Mouse (Mus musculus): ENCODE measurements at regions not wholly inside any gene's neighbourhood (a gene's known extent, or its start where the extent isn't known, plus 50 kb on each side); places are given as distances from the start of the nearest gene placed in this dataset.

DNA sequence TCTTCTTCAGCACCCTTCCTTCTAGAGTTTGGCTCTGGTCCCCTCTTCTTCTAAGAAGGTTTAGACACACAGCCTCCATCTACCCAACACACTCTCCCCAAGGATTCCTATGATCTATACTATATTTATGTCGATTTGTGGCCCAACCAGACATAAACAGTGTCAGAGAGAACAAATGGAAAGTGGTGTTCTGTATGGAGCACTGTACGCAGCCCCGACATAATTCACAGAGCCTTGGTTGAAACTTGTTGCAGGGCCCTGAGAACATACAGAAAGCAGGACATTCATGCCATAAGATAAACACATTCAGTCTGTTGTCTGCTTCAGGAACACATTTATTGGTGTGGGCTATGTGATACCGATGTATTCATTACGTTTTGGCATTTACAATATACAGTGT, 463.7 kb upstream of the Pou3f3 start:
- WGBS, result 87% methylated on average over 5 of the region's 5 CpGs
- no peak for ATAC-seq (ENCODE audit: insufficient number of reproducible peaks, insufficient read depth, low FRiP score, low read depth)
- H3K9me3 ChIP-seq (ENCODE audit: control insufficient read depth, low read length), result no peaks in the 10 kb centered on the region
- H3K9ac ChIP-seq (ENCODE audit: low read length), result no peak overlapping the region
- H3K4me1 ChIP-seq (ENCODE audit: control insufficient read depth in 2 of 2, insufficient read depth in 2 of 2, low read length in 2 of 2), result peaks cover 0 to 4% of the 10 kb centered on the region in 2 experiments; a peak in 2 of 4 replicates
- no peak overlapping the region for H3K4me3 ChIP-seq (ENCODE audit: control insufficient read depth in 1 of 2, insufficient read depth in 1 of 2, low read depth in 1 of 2, low read length in 2 of 2)
- no peaks in the 10 kb centered on the region for H3K36me3 ChIP-seq (ENCODE audit: control insufficient read depth, insufficient read depth, low read length)
- no peak overlapping the region for H3K4me2 ChIP-seq (ENCODE audit: low read length)
- no peaks in the 10 kb centered on the region for H3K27me3 ChIP-seq (ENCODE audit: control insufficient read depth, insufficient read depth, low read length)
- no peak overlapping the region for H3K27ac ChIP-seq (replicated peaks in 1 of 2; ENCODE audit: control insufficient read depth in 1 of 2, insufficient read depth in 1 of 2, low read depth in 2 of 2, low read length in 2 of 2)

GRCm38 (mm10) chr1:42232716-42233115, 462.9 kb upstream of the Pou3f3 start:
- Histone ChIP-seq H3K27ac (replicated peaks in 1 of 2; ENCODE audit: control insufficient read depth in 1 of 2, insufficient read depth in 1 of 2, low read depth in 2 of 2, low read length in 2 of 2) (no peak overlapping the region), H3K27me3 (ENCODE audit: control insufficient read depth, insufficient read depth, low read length) (no peaks in the 10 kb centered on the region), H3K4me3 (ENCODE audit: control insufficient read depth in 1 of 2, insufficient read depth in 1 of 2, low read depth in 1 of 2, low read length in 2 of 2) (no peak overlapping the region), H3K9me3 (ENCODE audit: control insufficient read depth, low read length) (no peaks in the 10 kb centered on the region), H3K4me1 (ENCODE audit: control insufficient read depth in 2 of 2, insufficient read depth in 2 of 2, low read length in 2 of 2) (peaks cover 0 to 4% of the 10 kb centered on the region in 2 experiments; a peak in 2 of 4 replicates), H3K36me3 (ENCODE audit: control insufficient read depth, insufficient read depth, low read length) (no peaks in the 10 kb centered on the region), H3K9ac (ENCODE audit: low read length) (no peak overlapping the region), H3K4me2 (ENCODE audit: low read length) (no peak overlapping the region)
- no peak for ATAC-seq (ENCODE audit: insufficient number of reproducible peaks, insufficient read depth, low FRiP score, low read depth)
- 81% methylated on average over 6 of the region's 6 CpGs for WGBS

- Histone ChIP-seq H3K27me3 (ENCODE audit: control insufficient read depth, insufficient read depth, low read length) (no peaks in the 10 kb centered on the region), H3K27ac (replicated peaks in 1 of 2; ENCODE audit: control insufficient read depth in 1 of 2, insufficient read depth in 1 of 2, low read depth in 2 of 2, low read length in 2 of 2) (no peak overlapping the region), H3K4me3 (ENCODE audit: control insufficient read depth in 1 of 2, insufficient read depth in 1 of 2, low read depth in 1 of 2, low read length in 2 of 2) (no peak overlapping the region), H3K36me3 (ENCODE audit: control insufficient read depth, insufficient read depth, low read length) (no peaks in the 10 kb centered on the region), H3K9me3 (ENCODE audit: control insufficient read depth, low read length) (no peaks in the 10 kb centered on the region), H3K4me2 (ENCODE audit: low read length) (no peak overlapping the region), H3K9ac (ENCODE audit: low read length) (no peak overlapping the region), H3K4me1 (ENCODE audit: control insufficient read depth in 2 of 2, insufficient read depth in 2 of 2, low read length in 2 of 2) (peaks cover 0 to 4% of the 10 kb centered on the region in 2 experiments; a peak in 2 of 4 replicates)
- no peak for ATAC-seq (ENCODE audit: insufficient number of reproducible peaks, insufficient read depth, low FRiP score, low read depth)
- 31% methylated on average over 10 of the region's 10 CpGs for WGBS
These were observed 462.3 kb upstream of the Pou3f3 start for GRCm38 (mm10) chr1:42233289-42233688.

GRCm38 (mm10) chr1:42236466-42237010, 459.0 kb upstream of the Pou3f3 start:
- WGBS, result 57% methylated on average over 2 of the region's 2 CpGs
- Histone ChIP-seq H3K36me3 (ENCODE audit: control insufficient read depth, insufficient read depth, low read length) (no peaks in the 10 kb centered on the region), H3K9me3 (ENCODE audit: control insufficient read depth, low read length) (no peaks in the 10 kb centered on the region), H3K4me2 (ENCODE audit: low read length) (no peak overlapping the region), H3K4me1 (ENCODE audit: control insufficient read depth in 2 of 2, insufficient read depth in 2 of 2, low read length in 2 of 2) (no peaks in the 10 kb centered on the region; a peak in 1 of 4 replicates), H3K27me3 (ENCODE audit: control insufficient read depth, insufficient read depth, low read length) (no peaks in the 10 kb centered on the region), H3K4me3 (ENCODE audit: control insufficient read depth in 1 of 2, insufficient read depth in 1 of 2, low read depth in 1 of 2, low read length in 2 of 2) (no peak overlapping the region), H3K9ac (ENCODE audit: low read length) (no peak overlapping the region), H3K27ac (replicated peaks in 1 of 2; ENCODE audit: control insufficient read depth in 1 of 2, insufficient read depth in 1 of 2, low read depth in 2 of 2, low read length in 2 of 2) (no peak overlapping the region)
- no peak for ATAC-seq (ENCODE audit: insufficient number of reproducible peaks, insufficient read depth, low FRiP score, low read depth)

- Histone ChIP-seq H3K9me3 (ENCODE audit: control insufficient read depth, low read length) (no peaks in the 10 kb centered on the region), H3K4me2 (ENCODE audit: low read length) (no peak overlapping the region), H3K27me3 (ENCODE audit: control insufficient read depth, insufficient read depth, low read length) (no peaks in the 10 kb centered on the region), H3K36me3 (ENCODE audit: control insufficient read depth, insufficient read depth, low read length) (no peaks in the 10 kb centered on the region), H3K4me1 (ENCODE audit: control insufficient read depth in 2 of 2, insufficient read depth in 2 of 2, low read length in 2 of 2) (peaks cover 0 to 6% of the 10 kb centered on the region in 2 experiments; a peak in 3 of 4 replicates), H3K27ac (replicated peaks in 1 of 2; ENCODE audit: control insufficient read depth in 1 of 2, insufficient read depth in 1 of 2, low read depth in 2 of 2, low read length in 2 of 2) (no peak overlapping the region), H3K4me3 (ENCODE audit: control insufficient read depth in 1 of 2, insufficient read depth in 1 of 2, low read depth in 1 of 2, low read length in 2 of 2) (no peak overlapping the region), H3K9ac (ENCODE audit: low read length) (no peak overlapping the region)
- 87% methylated on average over 3 of the region's 3 CpGs for WGBS
- no peak for ATAC-seq (ENCODE audit: insufficient number of reproducible peaks, insufficient read depth, low FRiP score, low read depth)
These were observed 457.2 kb upstream of the Pou3f3 start for GRCm38 (mm10) chr1:42238408-42238807.

GRCm38 (mm10) chr1:42241172-42241571, 454.4 kb upstream of the Pou3f3 start:
- H3K9ac ChIP-seq (ENCODE audit: low read length), result no peak overlapping the region
- no peaks in the 10 kb centered on the region for H3K9me3 ChIP-seq (ENCODE audit: control insufficient read depth, low read length)
- no peak overlapping the region for H3K4me3 ChIP-seq (ENCODE audit: control insufficient read depth in 1 of 2, insufficient read depth in 1 of 2, low read depth in 1 of 2, low read length in 2 of 2)
- H3K4me2 ChIP-seq (ENCODE audit: low read length), result no peak overlapping the region
- H3K27me3 ChIP-seq (ENCODE audit: control insufficient read depth, insufficient read depth, low read length), result no peaks in the 10 kb centered on the region
- no peak overlapping the region for H3K27ac ChIP-seq (replicated peaks in 1 of 2; ENCODE audit: control insufficient read depth in 1 of 2, insufficient read depth in 1 of 2, low read depth in 2 of 2, low read length in 2 of 2)
- H3K36me3 ChIP-seq (ENCODE audit: control insufficient read depth, insufficient read depth, low read length), result no peaks in the 10 kb centered on the region
- no peak for ATAC-seq (ENCODE audit: insufficient number of reproducible peaks, insufficient read depth, low FRiP score, low read depth)
- WGBS, result 65% methylated on average over 9 of the region's 9 CpGs
- peaks cover 0 to 6% of the 10 kb centered on the region in 2 experiments; a peak in 3 of 4 replicates for H3K4me1 ChIP-seq (ENCODE audit: control insufficient read depth in 2 of 2, insufficient read depth in 2 of 2, low read length in 2 of 2)

GRCm38 (mm10) chr1:42241601-42242220, 453.9 kb upstream of the Pou3f3 start:
- H3K4me1 ChIP-seq (ENCODE audit: control insufficient read depth in 2 of 2, insufficient read depth in 2 of 2, low read length in 2 of 2), result peaks cover 0 to 6% of the 10 kb centered on the region in 2 experiments; a peak in 3 of 4 replicates
- no peak for ATAC-seq (ENCODE audit: insufficient number of reproducible peaks, insufficient read depth, low FRiP score, low read depth)
- H3K9me3 ChIP-seq (ENCODE audit: control insufficient read depth, low read length), result no peaks in the 10 kb centered on the region
- H3K4me3 ChIP-seq (ENCODE audit: control insufficient read depth in 1 of 2, insufficient read depth in 1 of 2, low read depth in 1 of 2, low read length in 2 of 2), result no peak overlapping the region
- H3K9ac ChIP-seq (ENCODE audit: low read length), result no peak overlapping the region
- no peaks in the 10 kb centered on the region for H3K36me3 ChIP-seq (ENCODE audit: control insufficient read depth, insufficient read depth, low read length)
- H3K4me2 ChIP-seq (ENCODE audit: low read length), result no peak overlapping the region
- H3K27me3 ChIP-seq (ENCODE audit: control insufficient read depth, insufficient read depth, low read length), result no peaks in the 10 kb centered on the region
- no peak overlapping the region for H3K27ac ChIP-seq (replicated peaks in 1 of 2; ENCODE audit: control insufficient read depth in 1 of 2, insufficient read depth in 1 of 2, low read depth in 2 of 2, low read length in 2 of 2)
- WGBS, result 86% methylated on average over 11 of the region's 11 CpGs

All from heart, embryonic 14.5 days (tissue).